Mouse (Mus musculus): ENCODE results near the gene Mtmr10.

Mtmr10 gene

GRCm38 (mm10) chr7:64371940-64372878, 84.8 kb downstream of the Mtmr10 start:
- no peak for DNase-seq (ENCODE audit: low spot score in 2 of 2)

- no peak for DNase-seq (ENCODE audit: low spot score in 2 of 2)
These were observed 85.8 kb downstream of the Mtmr10 start for GRCm38 (mm10) chr7:64373147-64373829.

DNA sequence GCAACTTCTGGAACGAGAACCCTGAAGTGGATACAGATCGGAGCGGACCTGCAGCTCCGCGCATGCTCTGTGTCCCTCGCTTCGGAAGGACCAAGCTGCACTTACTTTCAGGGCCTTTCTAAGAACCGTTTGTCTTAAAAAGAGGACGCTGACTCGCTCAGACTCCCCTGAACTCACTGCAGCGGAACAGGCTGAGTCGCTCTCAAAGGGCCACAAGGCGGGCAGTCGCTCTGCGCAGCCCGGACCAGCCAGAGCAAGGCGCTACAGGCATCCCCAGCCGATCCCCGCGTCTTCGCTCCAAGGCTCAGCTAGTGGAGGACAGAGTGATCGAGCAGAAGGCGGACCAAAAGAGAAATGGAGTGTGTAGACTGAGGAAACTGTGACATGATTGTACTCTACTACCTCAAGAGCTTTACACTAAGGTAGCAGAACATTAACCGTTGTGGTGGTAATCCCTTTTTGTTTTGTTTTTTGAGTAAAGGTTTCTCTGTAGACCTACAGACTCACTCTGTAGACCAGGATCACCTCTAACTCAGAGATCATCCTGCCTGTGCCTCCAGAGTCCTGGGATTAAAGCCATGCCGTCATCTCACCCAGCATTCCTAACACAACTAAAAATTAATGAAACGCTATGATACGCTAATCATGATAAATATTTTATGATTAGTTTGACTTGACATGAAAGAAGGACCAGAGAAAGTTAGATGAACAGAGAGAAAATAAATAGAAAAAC, 86.5 kb downstream of the Mtmr10 start, which contains the start of gene Fan1:
TSS of gene Fan1 (minus strand) at position 266 of the 733 bp plus-strand sequence.
- DNase-seq (ENCODE audit: low spot score in 2 of 2) = peak; percentile 81 to 82
